Mouse (Mus musculus): ENCODE measurements around the gene Ubp1. TPM values are rescaled to one million over a fixed set of nuclear protein-coding genes. Genes with fewer than 3 reads are reported as not detected.

The Ubp1 gene
- polyA plus RNA-seq, 1 experiment from 2014 or later: 20.5 TPM

GRCm38 (mm10) chr9:113979356-113979755 is 48.6 kb downstream of the Ubp1 start:
- ATAC-seq: no peak

GRCm38 (mm10) chr9:113981099-113981880 is 50.6 kb downstream of the Ubp1 start:
- Histone ChIP-seq H3K4me3 (ENCODE audit: low read depth, low read length) (no peak overlapping the region), H3K27me3 (replicated peaks; ENCODE audit: insufficient read depth, low read length) (no peaks in the 10 kb centered on the region), H3K27ac (ENCODE audit: low read length) (no peak overlapping the region), H3K9ac (replicated peaks; ENCODE audit: low read depth) (no peak overlapping the region), H3K9me3 (ENCODE audit: low read length) (no peaks in the 10 kb centered on the region), H3K4me1 (ENCODE audit: insufficient read depth, low read depth, low read length) (no peaks in the 10 kb centered on the region), H3K4me2 (replicated peaks; ENCODE audit: low read depth, low read length) (no peak overlapping the region), H3K36me3 (ENCODE audit: insufficient read depth, low read length) (peaks cover 12% of the 10 kb centered on the region; the same call in 1 of the 2 replicates)
- peak; percentile 58 for ATAC-seq
- 65% methylated on average over 16 of the region's 16 CpGs for WGBS
- peak; percentile 44 for DNase-seq (ENCODE audit: low spot score)
- no peak for TF ChIP-seq EP300 (IDR thresholded peaks at IDR 0.05)
- no peak for TF ChIP-seq CTCF (IDR thresholded peaks at IDR 0.05)

More at GRCm38 (mm10) chr9:113979356-113979755, 48.6 kb downstream of the Ubp1 start:
- Histone ChIP-seq H3K9me3 (ENCODE audit: low read length) (no peaks in the 10 kb centered on the region), H3K36me3 (ENCODE audit: insufficient read depth, low read length) (peaks cover 23% of the 10 kb centered on the region; the same call in 1 of the 2 replicates), H3K27ac (ENCODE audit: low read length) (no peak overlapping the region), H3K4me2 (replicated peaks; ENCODE audit: low read depth, low read length) (no peak overlapping the region), H3K4me3 (ENCODE audit: low read depth, low read length) (no peak overlapping the region), H3K4me1 (ENCODE audit: insufficient read depth, low read depth, low read length) (no peaks in the 10 kb centered on the region), H3K27me3 (replicated peaks; ENCODE audit: insufficient read depth, low read length) (no peaks in the 10 kb centered on the region), H3K9ac (replicated peaks; ENCODE audit: low read depth) (no peak overlapping the region)
- no peak for DNase-seq (ENCODE audit: low spot score)
- TF ChIP-seq CTCF (IDR thresholded peaks at IDR 0.05): no peak
- TF ChIP-seq EP300 (IDR thresholded peaks at IDR 0.05): no peak
- 88% methylated on average over 13 of the region's 13 CpGs for WGBS

GRCm38 (mm10) chr9:113982451-113982850 is 51.7 kb downstream of the Ubp1 start:
- Histone ChIP-seq H3K4me2 (replicated peaks; ENCODE audit: low read depth, low read length) (no peak overlapping the region), H3K36me3 (ENCODE audit: insufficient read depth, low read length) (peaks cover 9% of the 10 kb centered on the region; the same call in 1 of the 2 replicates), H3K4me1 (ENCODE audit: insufficient read depth, low read depth, low read length) (no peaks in the 10 kb centered on the region), H3K27ac (ENCODE audit: low read length) (no peak overlapping the region), H3K4me3 (ENCODE audit: low read depth, low read length) (no peak overlapping the region), H3K9me3 (ENCODE audit: low read length) (no peaks in the 10 kb centered on the region), H3K9ac (replicated peaks; ENCODE audit: low read depth) (no peak overlapping the region), H3K27me3 (replicated peaks; ENCODE audit: insufficient read depth, low read length) (no peaks in the 10 kb centered on the region)
- 50% methylated on average over 2 of the region's 2 CpGs for WGBS
- DNase-seq (ENCODE audit: low spot score) (no peak), ATAC-seq (no peak)
- TF ChIP-seq CTCF (IDR thresholded peaks at IDR 0.05) (no peak), EP300 (IDR thresholded peaks at IDR 0.05) (no peak)

GRCm38 (mm10) chr9:113982883-113983670 is 52.3 kb downstream of the Ubp1 start:
- no peaks in the 10 kb centered on the region for H3K9me3 ChIP-seq (ENCODE audit: low read length)
- TF ChIP-seq CTCF (IDR thresholded peaks at IDR 0.05): no peak
- no peak for TF ChIP-seq EP300 (IDR thresholded peaks at IDR 0.05)
- ATAC-seq: no peak
- no peak for DNase-seq (ENCODE audit: low spot score)
- peaks cover 9% of the 10 kb centered on the region; the same call in 1 of the 2 replicates for H3K36me3 ChIP-seq (ENCODE audit: insufficient read depth, low read length)
- no peak overlapping the region for H3K4me3 ChIP-seq (ENCODE audit: low read depth, low read length)
- H3K9ac ChIP-seq (replicated peaks; ENCODE audit: low read depth): no peak overlapping the region
- 70% methylated on average over 11 of the region's 11 CpGs for WGBS
- H3K27ac ChIP-seq (ENCODE audit: low read length): no peak overlapping the region
- no peak overlapping the region for H3K4me2 ChIP-seq (replicated peaks; ENCODE audit: low read depth, low read length)
- no peaks in the 10 kb centered on the region for H3K27me3 ChIP-seq (replicated peaks; ENCODE audit: insufficient read depth, low read length)
- no peaks in the 10 kb centered on the region for H3K4me1 ChIP-seq (ENCODE audit: insufficient read depth, low read depth, low read length)

GRCm38 (mm10) chr9:113984946-113985620 is 54.3 kb downstream of the Ubp1 start:
- no peaks in the 10 kb centered on the region for H3K9me3 ChIP-seq (ENCODE audit: low read length)
- no peaks in the 10 kb centered on the region for H3K4me1 ChIP-seq (ENCODE audit: insufficient read depth, low read depth, low read length)
- TF ChIP-seq CTCF (IDR thresholded peaks at IDR 0.05) (no peak), EP300 (IDR thresholded peaks at IDR 0.05) (no peak)
- DNase-seq (ENCODE audit: low spot score): no peak
- no peak for ATAC-seq
- H3K4me3 ChIP-seq (ENCODE audit: low read depth, low read length): no peak overlapping the region
- WGBS: 74% methylated on average over 13 of the region's 13 CpGs
- H3K36me3 ChIP-seq (ENCODE audit: insufficient read depth, low read length): no peaks in the 10 kb centered on the region
- H3K4me2 ChIP-seq (replicated peaks; ENCODE audit: low read depth, low read length): no peak overlapping the region
- no peaks in the 10 kb centered on the region for H3K27me3 ChIP-seq (replicated peaks; ENCODE audit: insufficient read depth, low read length)
- H3K27ac ChIP-seq (ENCODE audit: low read length): no peak overlapping the region
- no peak overlapping the region for H3K9ac ChIP-seq (replicated peaks; ENCODE audit: low read depth)

All from lung, postnatal 0 days (tissue).